Mouse (Mus musculus) neural tube, embryonic 12.5 days (tissue): ENCODE results near the gene Zfand6. TPM values are rescaled to one million over a fixed set of nuclear protein-coding genes. Genes with fewer than 3 reads are reported as not detected.

Experiments
- ATAC-seq: fragments of 200-750 bp; cut with Nextera tagmentation; 2 replicates; pipeline ENCODE4 v1.8.0; 2017; ENCODE audit warnings: low read depth, mild to moderate bottlenecking, moderate TSS enrichment, moderate library complexity; ENCODE audit not compliant: low FRiP score
- H3K27ac ChIP-seq: fragments of 300-500 bp; sonication (generic); 2 replicates; pipeline ENCODE4 v1.5.1; 2016
- H3K27me3 ChIP-seq: fragments of 300-500 bp; sonication (generic); replicated peaks from 2 replicates; pipeline ENCODE4 v1.6.1; 2016; ENCODE audit warnings: mild to moderate bottlenecking
- H3K36me3 ChIP-seq: fragments of 300-500 bp; sonication (generic); 2 replicates; pipeline ENCODE4 v1.6.1; 2016; ENCODE audit warnings: mild to moderate bottlenecking
- H3K4me1 ChIP-seq: fragments of 300-500 bp; sonication (generic); 2 replicates; pipeline ENCODE4 v1.6.1; 2016
- H3K4me2 ChIP-seq: fragments of 300-500 bp; sonication (generic); replicated peaks from 2 replicates; pipeline ENCODE4 v1.6.1; 2016; ENCODE audit warnings: mild to moderate bottlenecking
- H3K4me3 ChIP-seq: fragments of 300-500 bp; sonication (generic); 2 replicates; pipeline ENCODE4 v1.5.1; 2016
- H3K9ac ChIP-seq: fragments of 300-500 bp; sonication (generic); 2 replicates; pipeline ENCODE4 v1.6.1; 2016; ENCODE audit warnings: mild to moderate bottlenecking
- H3K9me3 ChIP-seq: fragments of 300-500 bp; sonication (generic); 2 replicates; pipeline ENCODE4 v1.6.1; 2016; ENCODE audit warnings: mild to moderate bottlenecking
- WGBS: fragments of 180-500 bp; shearing (Covaris S2); methylation state at CpG from one replicate; pipeline ENCODE4 v1.1.7; 2016; 5-methylcytosine and 5-hydroxymethylcytosine counted together
- polyA plus RNA-seq: library from polyadenylated mRNA; unstranded; fragments of >200 nt; fragmentation: Nextera tagmentation; extraction: Ambion mirVana; gene quantifications from 2 replicates; pipeline ENCODE4 v1.2.1, GENCODE M21; 2016

Gene Zfand6
- polyA plus RNA-seq, 1 experiment from 2014 or later: 224 TPM

- 93% methylated on average over 1 of the region's 1 CpGs for WGBS
- H3K36me3 ChIP-seq: no peaks in the 10 kb centered on the region
- no peaks in the 10 kb centered on the region for H3K27me3 ChIP-seq
- H3K4me1 ChIP-seq: 0 out of 2 replicates have a peak, but pooled peaks cover 4% of the 10 kb centered on the region
- H3K4me3 ChIP-seq: no peak overlapping the region
- no peaks in the 10 kb centered on the region for H3K9me3 ChIP-seq
- H3K9ac ChIP-seq: no peak overlapping the region
- ATAC-seq: no peak
- no peak overlapping the region for H3K4me2 ChIP-seq
- no peak overlapping the region for H3K27ac ChIP-seq
Observed at GRCm38 (mm10) chr7:84684675-84685074, 5.1 kb downstream of the Zfand6 start.

GRCm38 (mm10) chr7:84681558-84681957 lies 8.2 kb downstream of the Zfand6 start:
- WGBS: 82% methylated on average over 1 of the region's 1 CpGs
- no peak for ATAC-seq
- no peaks in the 10 kb centered on the region for H3K9me3 ChIP-seq

GRCm38 (mm10) chr7:84680931-84681330 lies 8.8 kb downstream of the Zfand6 start:
- no peaks in the 10 kb centered on the region for H3K36me3 ChIP-seq
- H3K27me3 ChIP-seq: no peaks in the 10 kb centered on the region
- no peak overlapping the region for H3K9ac ChIP-seq
- H3K27ac ChIP-seq: no peak overlapping the region
- no peak overlapping the region for H3K4me2 ChIP-seq
- no peak for ATAC-seq
- 0 out of 2 replicates have a peak, but pooled peaks cover 4% of the 10 kb centered on the region for H3K4me1 ChIP-seq
- H3K9me3 ChIP-seq: no peaks in the 10 kb centered on the region
- no peak overlapping the region for H3K4me3 ChIP-seq

More at GRCm38 (mm10) chr7:84681558-84681957, 8.2 kb downstream of the Zfand6 start:
- H3K27me3 ChIP-seq: no peaks in the 10 kb centered on the region
- 0 out of 2 replicates have a peak, but pooled peaks cover 4% of the 10 kb centered on the region for H3K4me1 ChIP-seq
- H3K36me3 ChIP-seq: no peaks in the 10 kb centered on the region
- no peak overlapping the region for H3K27ac ChIP-seq
- no peak overlapping the region for H3K9ac ChIP-seq
- H3K4me2 ChIP-seq: no peak overlapping the region
- no peak overlapping the region for H3K4me3 ChIP-seq

GRCm38 (mm10) chr7:84680092-84680491 lies 9.7 kb downstream of the Zfand6 start:
- peak overlapping the region; percentile 50 for H3K4me2 ChIP-seq
- no peak overlapping the region for H3K27ac ChIP-seq
- no peaks in the 10 kb centered on the region for H3K27me3 ChIP-seq
- ATAC-seq: no peak
- no peaks in the 10 kb centered on the region for H3K9me3 ChIP-seq
- WGBS: 55% methylated on average over 2 of the region's 2 CpGs
- no peak overlapping the region for H3K4me3 ChIP-seq
- H3K36me3 ChIP-seq: no peaks in the 10 kb centered on the region
- H3K4me1 ChIP-seq: 0 out of 2 replicates have a peak, but pooled peaks cover 4% of the 10 kb centered on the region
- H3K9ac ChIP-seq: no peak overlapping the region

- H3K4me2 ChIP-seq: peak overlapping the region; percentile 50
- 4% methylated on average over 4 of the region's 4 CpGs for WGBS
- 0 out of 2 replicates have a peak overlapping the region, but pooled peaks have one; percentile 29 for H3K9ac ChIP-seq
- H3K36me3 ChIP-seq: no peaks in the 10 kb centered on the region
- H3K4me3 ChIP-seq: peak overlapping the region; percentile 39
- ATAC-seq: peak; percentile 98
- no peaks in the 10 kb centered on the region for H3K9me3 ChIP-seq
- H3K4me1 ChIP-seq: 0 out of 2 replicates have a peak, but pooled peaks cover 4% of the 10 kb centered on the region
- no peak overlapping the region for H3K27ac ChIP-seq
- H3K27me3 ChIP-seq: no peaks in the 10 kb centered on the region
Observed at GRCm38 (mm10) chr7:84679264-84679663, 10.5 kb downstream of the Zfand6 start.

GRCm38 (mm10) chr7:84673103-84673502 lies 16.7 kb downstream of the Zfand6 start:
- no peaks in the 10 kb centered on the region for H3K27me3 ChIP-seq
- H3K9me3 ChIP-seq: no peaks in the 10 kb centered on the region
- H3K9ac ChIP-seq: no peak overlapping the region
- H3K4me1 ChIP-seq: no peaks in the 10 kb centered on the region
- ATAC-seq: no peak
- no peaks in the 10 kb centered on the region for H3K36me3 ChIP-seq
- no peak overlapping the region for H3K27ac ChIP-seq
- no peak overlapping the region for H3K4me3 ChIP-seq
- no peak overlapping the region for H3K4me2 ChIP-seq
- 76% methylated on average over 1 of the region's 1 CpGs for WGBS

GRCm38 (mm10) chr7:84669554-84670152 lies 20.1 kb downstream of the Zfand6 start:
- ATAC-seq: no peak
- Histone ChIP-seq H3K4me3 (no peak overlapping the region), H3K4me2 (no peak overlapping the region), H3K27ac (no peak overlapping the region), H3K27me3 (no peaks in the 10 kb centered on the region), H3K4me1 (no peaks in the 10 kb centered on the region), H3K9ac (no peak overlapping the region), H3K9me3 (no peaks in the 10 kb centered on the region), H3K36me3 (no peaks in the 10 kb centered on the region)
- WGBS: 51% methylated on average over 1 of the region's 1 CpGs

GRCm38 (mm10) chr7:84667946-84668345 lies 21.8 kb downstream of the Zfand6 start:
- H3K4me1 ChIP-seq: no peaks in the 10 kb centered on the region
- H3K4me2 ChIP-seq: no peak overlapping the region
- no peak overlapping the region for H3K9ac ChIP-seq
- no peak overlapping the region for H3K4me3 ChIP-seq
- no peaks in the 10 kb centered on the region for H3K36me3 ChIP-seq
- no peak overlapping the region for H3K27ac ChIP-seq
- H3K9me3 ChIP-seq: no peaks in the 10 kb centered on the region
- ATAC-seq: no peak
- no peaks in the 10 kb centered on the region for H3K27me3 ChIP-seq
- WGBS: 88% methylated on average over 5 of the region's 5 CpGs

GRCm38 (mm10) chr7:84652740-84653139 lies 37.0 kb downstream of the Zfand6 start:
- Histone ChIP-seq H3K9me3 (no peaks in the 10 kb centered on the region), H3K27me3 (no peaks in the 10 kb centered on the region), H3K9ac (no peak overlapping the region), H3K36me3 (no peaks in the 10 kb centered on the region), H3K4me2 (no peak overlapping the region), H3K4me3 (no peak overlapping the region), H3K4me1 (no peaks in the 10 kb centered on the region), H3K27ac (no peak overlapping the region)
- 91% methylated on average over 2 of the region's 2 CpGs for WGBS
- no peak for ATAC-seq

GRCm38 (mm10) chr7:84651987-84652321 lies 37.8 kb downstream of the Zfand6 start:
- no peak for ATAC-seq
- WGBS: 84% methylated on average over 2 of the region's 2 CpGs

GRCm38 (mm10) chr7:84651303-84651986 lies 38.3 kb downstream of the Zfand6 start:
- no peak overlapping the region for H3K27ac ChIP-seq
- H3K9ac ChIP-seq: no peak overlapping the region
- no peaks in the 10 kb centered on the region for H3K9me3 ChIP-seq
- WGBS: 95% methylated on average over 4 of the region's 4 CpGs
- H3K4me1 ChIP-seq: no peaks in the 10 kb centered on the region
- no peaks in the 10 kb centered on the region for H3K36me3 ChIP-seq
- no peak for ATAC-seq
- no peak overlapping the region for H3K4me3 ChIP-seq
- no peaks in the 10 kb centered on the region for H3K27me3 ChIP-seq
- H3K4me2 ChIP-seq: no peak overlapping the region

More at GRCm38 (mm10) chr7:84651987-84652321, 37.8 kb downstream of the Zfand6 start:
- no peaks in the 10 kb centered on the region for H3K27me3 ChIP-seq
- no peak overlapping the region for H3K4me2 ChIP-seq
- H3K27ac ChIP-seq: no peak overlapping the region
- H3K9me3 ChIP-seq: no peaks in the 10 kb centered on the region
- H3K4me3 ChIP-seq: no peak overlapping the region
- H3K4me1 ChIP-seq: no peaks in the 10 kb centered on the region
- no peak overlapping the region for H3K9ac ChIP-seq
- H3K36me3 ChIP-seq: no peaks in the 10 kb centered on the region

- no peak for ATAC-seq
- no peak overlapping the region for H3K9ac ChIP-seq
- no peaks in the 10 kb centered on the region for H3K27me3 ChIP-seq
- no peak overlapping the region for H3K4me3 ChIP-seq
- H3K27ac ChIP-seq: no peak overlapping the region
- H3K4me2 ChIP-seq: no peak overlapping the region
- WGBS: 92% methylated on average over 2 of the region's 2 CpGs
- no peaks in the 10 kb centered on the region for H3K4me1 ChIP-seq
- no peaks in the 10 kb centered on the region for H3K9me3 ChIP-seq
- H3K36me3 ChIP-seq: no peaks in the 10 kb centered on the region
Observed at GRCm38 (mm10) chr7:84649016-84649415, 40.7 kb downstream of the Zfand6 start.

- H3K27me3 ChIP-seq: no peaks in the 10 kb centered on the region
- WGBS: 63% methylated on average over 1 of the region's 1 CpGs
- H3K9me3 ChIP-seq: no peaks in the 10 kb centered on the region
- H3K36me3 ChIP-seq: no peaks in the 10 kb centered on the region
- no peak overlapping the region for H3K4me2 ChIP-seq
- no peak overlapping the region for H3K27ac ChIP-seq
- H3K9ac ChIP-seq: no peak overlapping the region
- H3K4me3 ChIP-seq: no peak overlapping the region
- H3K4me1 ChIP-seq: no peaks in the 10 kb centered on the region
- no peak for ATAC-seq
Observed at GRCm38 (mm10) chr7:84646256-84646655, 43.5 kb downstream of the Zfand6 start.
